Mouse (Mus musculus): ENCODE measurements around the gene Cracr2a.

DNA sequence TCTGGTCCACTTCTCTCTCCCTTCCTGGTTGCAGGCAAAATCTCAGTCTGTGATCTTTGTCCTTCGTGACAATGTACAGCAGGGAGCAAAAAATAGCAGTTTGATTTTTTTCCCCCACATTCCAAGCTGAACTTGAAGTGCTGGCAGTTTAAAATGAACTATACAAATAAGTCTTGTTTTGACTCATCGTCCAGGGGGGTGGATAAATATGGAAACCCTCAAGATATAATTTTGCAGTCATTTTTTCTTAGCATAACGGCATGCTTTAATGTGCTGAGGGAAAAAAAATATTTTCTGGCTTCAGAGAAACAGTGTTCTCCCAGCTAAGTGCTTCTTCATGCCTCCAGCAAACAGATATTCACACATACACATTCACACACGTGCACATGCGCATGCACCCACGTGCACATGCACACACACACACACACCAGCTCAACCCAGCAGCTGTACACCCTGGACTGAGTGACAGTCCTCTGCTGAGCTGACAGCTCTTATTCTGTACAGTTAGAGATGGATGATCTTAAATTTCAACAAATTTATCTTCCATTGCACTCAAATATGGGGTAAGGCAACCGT is 100.7 kb downstream of the Cracr2a start:
- TF ChIP-seq CTCF (IDR thresholded peaks at IDR 0.05; ENCODE audit: low read depth, low read length) (no peak), POLR2AphosphoS5 (IDR thresholded peaks at IDR 0.05; ENCODE audit: insufficient replicate concordance, low read depth, low read length) (no peak), GATA2 (IDR thresholded peaks at IDR 0.05; ENCODE audit: borderline replicate concordance, low read depth, low read length) (no peak), GATA1 (IDR thresholded peaks at IDR 0.05; ENCODE audit: borderline replicate concordance, low read length) (no peak), TAL1 (conservative IDR thresholded peaks at IDR 0.05; ENCODE audit: low read depth, low read length) (no peak)

Data from G1E (cell line).